Mouse (Mus musculus) cortical plate, adult 2 months (tissue): ENCODE measurements around the gene Mcm2.

Experiments
- CTCF ChIP-seq: fragments of 200-500 bp; IDR thresholded peaks from 2 replicates; pipeline ENCODE4 v1.5.1; 2011; ENCODE audit warnings: mild to moderate bottlenecking, control low read depth, low read length; ENCODE audit not compliant: insufficient read depth; ENCODE audit errors: extremely low read depth
- POLR2A ChIP-seq: fragments of 200-500 bp; IDR thresholded peaks from 2 replicates; pipeline ENCODE4 v1.6.1; 2011; ENCODE audit warnings: mild to moderate bottlenecking, low read length, control low read depth; ENCODE audit not compliant: insufficient read depth; ENCODE audit errors: extremely low read depth

- TF ChIP-seq CTCF (no peak), POLR2A (no peak)
These were observed 26.1 kb upstream of the Mcm2 start for GRCm38 (mm10) chr6:88924502-88925275.
